Mouse (Mus musculus): Measurements from ENCODE around the gene Gm21994. TPM values are rescaled to one million over a fixed set of nuclear protein-coding genes. Genes with fewer than 3 reads are reported as not detected.

Gene Gm21994
- polyA plus RNA-seq, 1 experiment: not detected

Other genes with a start within 250 kb of the Gm21994 start
- gene Zfp120, start 118.9 kb downstream of the Gm21994 start, polyA plus RNA-seq (2012; rRNA removed): 0.23 and 0.47 TPM in 2 replicates
- not detected in 2 replicates for gene Gm10770, start 75.9 kb downstream of the Gm21994 start, polyA plus RNA-seq (2012; rRNA removed)
- gene Gm14139, start 73.8 kb downstream of the Gm21994 start, polyA plus RNA-seq (2012; rRNA removed): not detected in 2 replicates
- 0.16 TPM in 1 of 2 replicates, not detected in the other for gene Zfp937, start 37.5 kb downstream of the Gm21994 start, polyA plus RNA-seq (2012; rRNA removed)
- not detected in 2 replicates for gene Gm14124, start 1.9 kb upstream of the Gm21994 start, polyA plus RNA-seq (2012; rRNA removed)
- gene Gm10130, start 68.1 kb upstream of the Gm21994 start, polyA plus RNA-seq (2012; rRNA removed): not detected in 2 replicates
- gene 3300002I08Rik, start 107.2 kb upstream of the Gm21994 start, polyA plus RNA-seq (2012; rRNA removed): 0.30 and 0.34 TPM in 2 replicates
- 0.04 and 0.06 TPM in 2 replicates for gene Zfp442, start 195.9 kb upstream of the Gm21994 start, polyA plus RNA-seq (2012; rRNA removed)
- gene Zfp345, start 229.5 kb upstream of the Gm21994 start, polyA plus RNA-seq (2012; rRNA removed): not detected in 2 replicates